Mouse (Mus musculus): Measurements from ENCODE around the gene Fmnl1.

Fmnl1 gene

GRCm38 (mm10) chr11:103161449-103161848, 9.5 kb upstream of the Fmnl1 start:
- DNase-seq (ENCODE audit: low spot score), result no peak

DNA sequence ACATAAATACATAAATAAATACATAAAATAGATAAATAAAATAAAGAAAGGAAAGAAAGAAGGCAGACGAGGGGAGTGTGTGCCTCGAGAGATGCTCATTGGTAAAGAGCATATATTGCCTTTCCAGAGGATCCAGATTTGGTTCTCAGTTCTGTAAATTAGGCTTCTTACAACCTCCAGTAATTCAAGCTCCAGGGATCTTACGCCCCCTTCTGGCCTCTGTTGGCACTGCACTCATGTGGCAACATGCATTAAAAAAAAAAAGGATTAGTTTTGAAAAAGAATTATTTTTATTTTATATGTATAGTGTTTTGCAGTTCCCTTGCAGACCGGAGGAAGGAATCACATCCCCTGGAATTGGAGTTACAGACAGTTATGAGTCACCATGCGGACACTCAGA, 8.8 kb upstream of the Fmnl1 start:
- DNase-seq (ENCODE audit: low spot score), result no peak

- DNase-seq (ENCODE audit: low spot score), result no peak
Observed at GRCm38 (mm10) chr11:103164391-103164790, 6.5 kb upstream of the Fmnl1 start.

- DNase-seq (ENCODE audit: low spot score), result no peak
Observed at GRCm38 (mm10) chr11:103168690-103169390, 2.1 kb upstream of the Fmnl1 start.

DNA sequence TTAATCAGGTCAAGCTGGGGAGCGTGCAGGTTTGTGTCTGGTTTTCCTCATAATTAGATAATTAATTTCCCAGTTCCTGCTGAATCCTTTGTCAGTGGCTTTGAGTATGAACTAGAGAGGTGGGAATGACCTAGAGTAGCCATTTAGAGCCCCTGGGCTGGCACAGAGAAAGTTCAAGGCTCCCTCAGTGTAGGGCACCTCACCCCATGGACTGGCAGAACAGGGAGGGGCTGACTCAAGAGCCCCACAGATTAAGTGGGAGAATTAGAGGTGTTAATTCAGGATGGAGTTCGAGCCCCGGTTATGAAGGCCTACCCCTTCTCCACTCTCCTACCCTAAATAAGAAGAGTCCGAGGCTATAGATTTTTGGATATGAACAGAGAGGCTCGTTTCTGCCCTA, 1.2 kb upstream of the Fmnl1 start:
- no peak for DNase-seq (ENCODE audit: low spot score)

- no peak for DNase-seq (ENCODE audit: low spot score)
Observed at GRCm38 (mm10) chr11:103170111-103170493, 805 bp upstream of the Fmnl1 start.

DNA sequence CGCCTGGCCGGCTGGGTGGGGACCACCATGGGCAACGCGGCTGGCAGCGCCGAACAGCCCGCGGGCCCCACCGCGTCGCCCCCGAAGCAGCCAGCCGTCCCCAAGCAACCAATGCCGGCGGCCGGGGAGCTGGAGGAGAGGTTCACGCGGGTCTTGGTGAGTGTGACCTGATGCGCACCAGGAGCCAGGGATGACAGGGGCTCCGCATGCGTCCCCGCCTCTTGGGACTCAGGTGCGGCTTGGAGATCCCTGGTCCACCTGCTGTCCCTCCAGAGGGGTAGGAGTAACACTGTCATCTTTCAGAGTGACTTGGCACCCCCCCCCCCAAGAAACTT, 346 bp downstream of the Fmnl1 start:
- DNase-seq (ENCODE audit: low spot score), result peak; percentile 49

GRCm38 (mm10) chr11:103171703-103172391, 940 bp downstream of the Fmnl1 start:
- DNase-seq (ENCODE audit: low spot score), result peak; percentile 77

GRCm38 (mm10) chr11:103172392-103173040, 1.6 kb downstream of the Fmnl1 start:
- DNase-seq (ENCODE audit: low spot score), result no peak

- no peak for DNase-seq (ENCODE audit: low spot score)
Observed at GRCm38 (mm10) chr11:103173041-103173770, 2.3 kb downstream of the Fmnl1 start.

GRCm38 (mm10) chr11:103173771-103174344, 3.0 kb downstream of the Fmnl1 start:
- DNase-seq (ENCODE audit: low spot score), result no peak

- no peak for DNase-seq (ENCODE audit: low spot score)
Observed at GRCm38 (mm10) chr11:103174411-103174832, 3.5 kb downstream of the Fmnl1 start.

DNA sequence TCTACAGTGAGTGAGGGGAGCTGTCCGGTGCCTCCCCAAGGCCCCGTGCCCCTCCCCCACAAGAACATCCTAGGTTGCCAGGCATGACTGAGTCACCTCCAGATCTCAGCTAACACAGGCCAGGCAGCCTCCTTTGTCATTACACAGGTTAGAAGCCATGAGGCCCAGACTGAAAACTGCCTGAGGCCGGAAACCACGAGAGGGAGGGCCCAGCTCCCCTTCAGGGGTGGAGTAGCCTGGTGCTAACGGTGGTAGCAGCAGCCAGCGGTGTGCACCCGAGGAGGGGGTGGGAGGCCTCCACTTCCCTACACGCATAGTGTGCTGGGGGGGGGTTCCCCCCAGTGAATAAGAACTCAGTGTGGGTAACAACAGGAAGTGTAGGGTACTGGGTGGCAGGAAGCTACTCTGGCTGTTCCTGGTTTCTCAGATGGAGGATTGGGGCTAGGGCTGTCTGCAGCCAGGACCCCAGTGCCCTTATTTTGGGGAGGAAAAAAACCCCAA, 4.0 kb downstream of the Fmnl1 start:
- DNase-seq (ENCODE audit: low spot score), result no peak

DNA sequence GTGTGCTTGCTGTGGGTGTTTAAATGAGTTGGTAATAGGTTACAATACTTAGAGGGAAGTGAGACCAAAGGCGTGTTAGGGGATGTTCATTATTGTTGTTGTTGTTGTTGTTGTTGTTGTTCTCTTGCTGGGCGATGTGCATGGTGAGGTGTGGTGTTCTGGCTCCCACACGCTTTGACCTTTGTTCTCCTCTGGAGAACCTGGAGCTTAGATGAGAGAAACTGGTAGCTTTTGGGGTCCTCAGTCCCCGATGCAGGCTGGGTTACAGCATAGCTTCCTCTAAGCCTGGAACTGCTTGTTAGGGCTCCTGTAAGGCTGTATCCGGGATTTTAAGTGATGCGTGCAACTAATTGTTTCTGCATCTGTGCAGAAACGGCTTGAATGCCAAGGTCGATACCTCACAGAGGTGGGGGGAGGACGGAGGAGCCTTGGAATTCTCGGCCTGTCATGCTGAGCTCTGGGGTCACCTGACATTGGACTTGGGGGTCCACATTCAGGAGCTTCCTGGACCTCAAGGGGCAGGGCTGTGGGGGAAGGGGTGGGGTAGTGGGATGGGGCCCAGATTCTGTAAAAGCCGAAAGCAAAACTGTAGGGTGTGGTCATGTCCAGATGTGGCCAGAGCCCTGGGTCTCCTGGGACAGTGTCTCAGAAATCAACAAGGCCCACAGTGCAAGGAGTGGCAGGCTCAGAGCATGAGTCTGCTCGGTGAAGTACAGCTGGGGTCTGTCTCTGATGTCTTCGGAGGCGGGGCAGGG, 5.0 kb downstream of the Fmnl1 start:
- DNase-seq (ENCODE audit: low spot score), result no peak

- DNase-seq (ENCODE audit: low spot score), result no peak
Observed at GRCm38 (mm10) chr11:103176510-103176909, 5.6 kb downstream of the Fmnl1 start.

- DNase-seq (ENCODE audit: low spot score), result no peak
Observed at GRCm38 (mm10) chr11:103177216-103177615, 6.3 kb downstream of the Fmnl1 start.

DNA sequence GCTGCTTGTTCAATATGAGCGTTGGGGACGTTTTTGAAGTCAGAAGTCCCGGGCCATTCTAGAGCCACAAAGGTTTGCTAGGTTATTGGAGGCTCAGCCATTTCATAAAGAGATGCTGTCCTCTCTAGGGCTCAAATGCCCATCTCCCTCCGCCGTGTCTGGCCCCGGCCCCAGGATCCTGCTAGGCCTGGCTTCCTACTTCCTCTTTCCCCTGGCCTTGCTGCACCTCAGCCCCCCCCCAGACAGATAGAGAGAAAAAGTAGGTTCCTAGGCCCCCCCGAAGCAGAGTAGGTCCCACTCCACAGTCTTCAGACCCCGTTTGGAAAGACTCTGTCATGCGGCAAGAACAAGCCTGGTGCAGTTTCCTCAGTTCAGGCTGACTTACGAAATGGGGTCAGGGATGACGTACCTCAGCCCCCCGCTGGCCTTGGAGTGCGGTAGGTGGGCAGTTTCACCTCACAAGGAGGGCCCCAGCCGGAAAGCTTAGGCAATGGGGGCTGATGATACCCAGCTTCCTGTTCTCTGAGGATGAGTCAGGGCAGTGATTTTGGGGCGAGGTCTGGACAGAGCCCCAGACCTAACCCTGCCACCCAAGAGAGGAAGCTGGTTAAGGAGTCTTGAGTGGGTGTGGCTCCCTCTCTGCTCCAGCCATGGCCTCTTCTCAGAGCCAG, 7.0 kb downstream of the Fmnl1 start:
- no peak for DNase-seq (ENCODE audit: low spot score)

DNA sequence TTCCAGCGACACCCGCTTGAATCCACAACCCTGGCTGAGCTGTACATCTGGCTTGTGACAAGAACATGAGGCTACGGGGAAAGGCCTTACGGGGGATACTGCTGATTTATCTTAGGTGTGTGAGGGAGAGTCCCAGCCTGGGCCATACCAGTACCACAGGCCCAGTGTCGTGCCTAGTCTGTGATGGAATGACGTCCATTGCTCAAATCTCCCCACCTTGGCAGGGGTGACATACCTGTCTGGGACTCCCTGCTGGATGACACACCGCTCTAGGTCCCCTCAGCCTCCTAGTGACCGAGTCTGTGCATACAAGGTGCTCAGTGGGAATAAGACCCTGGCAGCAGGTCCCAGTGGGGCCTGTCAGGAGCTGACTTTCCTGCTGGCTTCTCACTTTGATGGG, 7.8 kb downstream of the Fmnl1 start:
- DNase-seq (ENCODE audit: low spot score), result no peak

GRCm38 (mm10) chr11:103180426-103180825, 9.5 kb downstream of the Fmnl1 start:
- no peak for DNase-seq (ENCODE audit: low spot score)

- no peak for DNase-seq (ENCODE audit: low spot score)
Observed at GRCm38 (mm10) chr11:103181349-103181748, 10.4 kb downstream of the Fmnl1 start.

DNA sequence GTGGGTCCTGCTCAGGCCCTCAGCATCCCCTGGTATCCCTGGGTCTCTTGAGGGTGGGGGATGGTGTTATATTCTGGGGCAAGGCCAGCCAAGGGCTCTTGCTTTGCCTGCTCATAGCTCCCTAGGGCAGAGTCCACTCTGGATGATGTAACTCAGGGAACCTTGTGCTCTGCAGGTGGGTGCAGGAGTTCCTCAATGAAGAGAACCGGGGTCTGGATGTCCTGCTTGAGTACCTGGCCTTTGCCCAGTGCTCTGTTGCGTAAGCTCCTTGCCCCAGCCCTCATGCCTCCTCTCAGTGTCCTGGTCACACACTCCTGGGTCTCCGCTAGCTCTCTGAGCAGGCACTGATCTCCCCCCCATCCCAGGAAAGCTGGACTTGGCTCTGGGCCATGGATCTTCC, 11.0 kb downstream of the Fmnl1 start:
- DNase-seq (ENCODE audit: low spot score), result peak; percentile 86

Measured in yolk sac, embryonic 10.5 days (tissue).